ENCODE assay signal across 14 mouse cellular contexts in genomic region chr1:178544585-178544984, GRCm38 (mm10). TPM values are rescaled to one million over a fixed set of nuclear protein-coding genes. Genes with fewer than 3 reads are reported as not detected.
DNase-seq lines count a peak whose midpoint lies in the region; ATAC-seq lines count a peak whose summit lies in the region.
"Had no signal": no experiment of that assay in that cellular context is flagged by ENCODE, and none has a peak within 500 bp of the region (broad histone marks: within the 10 kb centered on the region; RNA-seq: fewer than 3 reads in every experiment).

No protein-coding gene starts in this region.

- no peaks in the 10 kb centered on the region for H3K9me3 ChIP-seq in liver, embryonic 16.5 days (replicated peaks; ENCODE audit: control insufficient read depth, low read length)
- no peaks in the 10 kb centered on the region for H3K9me3 ChIP-seq in forebrain, embryonic 15.5 days

- no peaks in the 10 kb centered on the region for H3K27me3 ChIP-seq in liver, embryonic 16.5 days (ENCODE audit: control insufficient read depth, insufficient read depth, low read depth, low read length)
- H3K27me3 ChIP-seq in forebrain, embryonic 15.5 days: no peaks in the 10 kb centered on the region

- no peak overlapping the region for H3K4me3 ChIP-seq in liver, embryonic 16.5 days (ENCODE audit: low read depth, low read length)
- H3K4me3 ChIP-seq in forebrain, embryonic 15.5 days: no peak overlapping the region

- H3K36me3 ChIP-seq in liver, embryonic 16.5 days (ENCODE audit: control insufficient read depth, insufficient read depth): no peaks in the 10 kb centered on the region
- H3K36me3 ChIP-seq in forebrain, embryonic 15.5 days: no peaks in the 10 kb centered on the region

- no peak overlapping the region for H3K9ac ChIP-seq in liver, embryonic 16.5 days (ENCODE audit: low read depth, low read length)
- H3K9ac ChIP-seq in forebrain, embryonic 15.5 days (replicated peaks): no peak overlapping the region

- 52% methylated on average over 3 of the region's 3 CpGs for WGBS in liver, embryonic 16.5 days (ENCODE audit: insufficient replicate concordance)
- WGBS in forebrain, embryonic 15.5 days: 76% methylated on average over 3 of the region's 3 CpGs

- 0 out of 2 replicates have a peak, but pooled peaks have one; percentile 46 for ATAC-seq in erythroid progenitor cell, adult 5-6 weeks (replicated peaks; ENCODE audit: low FRiP score, poor library complexity, severe bottlenecking)
- ATAC-seq in liver, embryonic 16.5 days (ENCODE audit: low read depth): 0 out of 2 replicates have a peak, but pooled peaks have one; percentile 30
- ATAC-seq in forebrain, embryonic 15.5 days (replicated peaks): no peak

- H3K4me2 ChIP-seq in liver, embryonic 16.5 days (ENCODE audit: low read depth, low read length): no peak overlapping the region
- no peak overlapping the region for H3K4me2 ChIP-seq in forebrain, embryonic 15.5 days (replicated peaks)

- DNase-seq in 416B (ENCODE audit: low read depth): peak; percentile 73
- DNase-seq in ES-CJ7 (ENCODE audit: low read depth, low spot score): peak; percentile 97
- DNase-seq in cerebellum, adult 8-10 months: no peak
- DNase-seq in urinary bladder, adult 2 months (ENCODE audit: low spot score): no peak
- DNase-seq in urinary bladder, postnatal 4 days (ENCODE audit: low spot score in 2 of 2): no peak
- DNase-seq: adrenal gland, postnatal 25 days; heart, adult 18-20 months; heart, postnatal 14 days; kidney, postnatal 36 days; layer of hippocampus, postnatal 36 days; right cerebral cortex, postnatal 14 days had no signal

- no peaks in the 10 kb centered on the region for H3K4me1 ChIP-seq in liver, embryonic 16.5 days (ENCODE audit: control insufficient read depth, low read depth, low read length)
- peaks cover 4% of the 10 kb centered on the region; the same call in 1 of the 2 replicates for H3K4me1 ChIP-seq in forebrain, embryonic 15.5 days

- H3K27ac ChIP-seq in liver, embryonic 16.5 days (ENCODE audit: low read length): no peak overlapping the region
- H3K27ac ChIP-seq in forebrain, embryonic 15.5 days (replicated peaks): no peak overlapping the region

RNA-seq across cellular contexts. Expression of gene Kif26b, which starts 15.7 kb away (rescaled TPM):
- not detected in 2 replicates for total RNA-seq in erythroid progenitor cell, adult 5-6 weeks (2015; ENCODE audit: low replicate concordance)
- total RNA-seq in erythroid progenitor cell, adult 5-6 weeks (2017; ENCODE audit: low replicate concordance): 0.77 TPM in 1 of 2 replicates, not detected in the other
- 0.04 and 0.05 TPM in 2 replicates for polyA plus RNA-seq in liver, embryonic 16.5 days (2015; fragmentation: Nextera tagmentation; extraction: Ambion mirVana)
- 1.4 and 2.0 TPM in 2 replicates for polyA plus RNA-seq in urinary bladder, adult 2 months (2012; rRNA removed)
- 4.3 and 4.5 TPM in 2 replicates for polyA plus RNA-seq in forebrain, embryonic 15.5 days (2015; fragmentation: Nextera tagmentation; extraction: Ambion mirVana)

Comparison
In these comparisons a context has a peak if more than half of its experiments do, and no peak if none do; other contexts are left out.
1. DNase-seq: peak in 416B (single experiment) and ES-CJ7 (single experiment); none in cerebellum, adult 8-10 months (single experiment), urinary bladder, adult 2 months (single experiment) and urinary bladder, postnatal 4 days (0 of 2).